Mouse (Mus musculus): ENCODE data around the gene Hvcn1. TPM values are rescaled to one million over a fixed set of nuclear protein-coding genes. Genes with fewer than 3 reads are reported as not detected.
"Not testable (repeated sequence)": the region's sequence is repeated elsewhere in the genome, so short reads cannot be mapped to it uniquely, and the experiment has no call there.

Hvcn1 gene
- total RNA-seq, 2 experiments from 2014 or later, result 1.7 to 6.8 TPM

GRCm38 (mm10) chr5:122201904-122202303 is 4.7 kb upstream of the Hvcn1 start:
- DNase-seq, result no peak

DNA sequence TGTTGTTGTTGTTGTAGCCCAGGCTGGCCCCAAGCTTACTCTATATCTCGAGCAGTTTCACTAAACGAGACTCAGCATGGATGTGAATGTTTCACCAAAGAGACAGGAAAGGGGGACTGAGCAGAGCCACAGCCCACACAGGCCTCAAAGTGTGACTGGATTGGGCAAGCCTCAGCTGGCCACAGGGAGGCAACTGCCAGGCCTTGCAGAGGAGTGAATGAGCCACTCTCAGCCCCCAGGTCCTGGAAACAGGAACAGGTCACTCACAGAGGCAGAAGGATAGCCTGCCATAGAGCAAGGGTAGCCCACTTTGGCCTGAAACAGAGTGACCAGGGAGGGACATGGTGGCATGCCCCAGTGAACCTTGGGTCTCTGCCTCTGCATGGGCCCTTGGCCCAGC is 2.4 kb upstream of the Hvcn1 start:
- DNase-seq, result no peak

DNA sequence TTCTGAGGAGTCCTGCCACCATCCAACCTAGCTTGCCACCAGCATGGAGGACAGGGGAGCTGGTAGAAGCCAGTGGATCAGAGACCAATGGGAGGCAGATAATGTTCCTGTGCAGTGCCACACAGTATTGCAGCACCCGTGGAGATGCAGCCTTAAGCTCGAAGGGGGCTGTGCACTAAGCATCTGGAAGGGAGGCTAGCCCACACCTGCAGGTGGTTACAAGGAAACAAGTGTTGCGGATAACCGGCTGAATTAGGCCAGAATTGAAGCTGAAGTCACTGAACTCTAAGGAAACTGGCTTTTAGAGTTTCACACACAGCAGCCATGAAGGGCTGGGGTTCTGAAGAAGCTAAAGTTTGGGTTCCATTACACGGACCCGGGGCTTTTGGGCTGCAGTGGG is 2.3 kb downstream of the Hvcn1 start:
- DNase-seq, result no peak

- peak; percentile 74 to 75 for DNase-seq
Observed at GRCm38 (mm10) chr5:122209591-122210368, 3.2 kb downstream of the Hvcn1 start.

DNA sequence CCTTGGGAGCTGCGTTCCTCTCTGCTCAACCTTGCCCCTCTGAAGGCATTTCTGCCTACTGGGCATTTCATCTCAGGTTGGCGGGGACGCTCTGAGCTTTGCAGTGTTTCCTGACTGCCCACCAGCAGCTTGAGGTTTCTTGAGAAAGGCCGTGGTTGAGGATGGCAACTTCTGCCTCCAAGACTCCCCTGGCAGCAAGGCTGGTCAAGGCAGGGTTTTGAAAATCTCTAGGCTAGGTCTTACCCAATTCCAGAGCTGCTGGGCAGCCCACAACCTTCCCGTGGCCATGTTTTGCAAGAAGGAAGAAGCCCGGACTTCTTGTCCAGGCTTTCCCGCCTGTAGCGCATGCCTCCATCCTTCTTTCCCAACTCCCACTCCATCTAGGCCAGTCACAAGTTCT is 4.3 kb downstream of the Hvcn1 start:
- no peak for DNase-seq

- DNase-seq, result no peak
Observed at GRCm38 (mm10) chr5:122212125-122212524, 5.5 kb downstream of the Hvcn1 start.

DNA sequence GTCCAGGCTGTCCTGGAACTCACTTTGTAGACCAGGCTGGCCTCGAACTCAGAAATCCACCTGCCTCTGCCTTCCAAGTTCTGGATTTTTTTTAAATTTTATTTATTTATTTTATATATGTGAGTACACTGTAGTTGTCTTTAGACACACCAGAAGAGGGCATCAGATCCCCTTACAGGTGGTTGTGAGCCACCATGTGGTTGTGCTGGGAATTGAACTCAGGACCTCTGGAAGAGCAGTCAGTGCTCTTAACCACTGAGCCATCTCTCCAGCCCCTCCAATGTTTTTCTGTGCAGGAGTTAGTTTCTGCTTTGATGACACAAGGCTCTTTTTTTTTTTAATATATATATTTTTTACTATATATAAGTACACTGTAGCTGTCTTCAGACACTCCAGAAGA is 6.2 kb downstream of the Hvcn1 start:
- DNase-seq, result not testable (repeated sequence)

GRCm38 (mm10) chr5:122213861-122214260 is 7.3 kb downstream of the Hvcn1 start:
- no peak for DNase-seq

GRCm38 (mm10) chr5:122217636-122218035 is 11.0 kb downstream of the Hvcn1 start:
- DNase-seq, result no peak

DNA sequence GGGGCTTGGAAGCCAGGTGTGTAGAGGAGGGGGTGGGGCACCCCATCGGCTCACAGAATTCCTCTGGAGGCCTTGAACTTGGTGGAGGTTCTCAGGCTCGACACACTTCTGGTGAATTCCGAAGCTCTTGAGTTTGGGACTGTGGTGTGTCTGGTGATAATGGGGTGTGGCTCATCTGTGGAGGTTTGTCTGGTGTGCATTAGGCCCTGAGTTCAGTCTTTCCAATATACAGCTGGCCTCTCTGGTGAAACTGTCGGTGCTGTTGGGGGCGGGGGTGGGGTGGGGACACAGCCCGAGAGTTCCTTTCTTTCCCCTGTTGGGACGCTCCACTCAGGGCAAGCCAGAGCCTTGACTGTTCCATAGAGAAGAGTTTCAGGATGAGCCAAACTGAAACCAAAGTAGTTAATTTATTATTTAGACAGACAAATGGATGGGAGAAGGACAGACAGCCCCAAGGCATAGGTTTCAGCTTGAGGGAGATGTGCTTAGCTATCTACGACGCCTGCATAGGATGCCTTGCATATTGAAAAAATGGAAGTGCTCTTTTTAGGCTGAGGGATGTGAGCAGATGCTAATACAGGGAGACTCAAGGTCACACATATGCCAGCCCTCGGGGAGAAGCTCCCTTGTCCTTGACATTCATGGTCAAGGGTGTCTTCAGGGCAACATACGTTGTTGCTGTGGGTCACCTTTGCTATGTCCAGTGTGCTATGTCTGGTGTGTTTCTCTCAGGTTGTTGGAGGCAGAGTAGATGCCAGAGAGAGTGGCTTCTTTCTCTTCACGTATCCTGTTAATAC is 11.7 kb downstream of the Hvcn1 start:
- DNase-seq, result no peak

GRCm38 (mm10) chr5:122218928-122219327 is 12.3 kb downstream of the Hvcn1 start:
- DNase-seq, result no peak

- DNase-seq, result peak in 1 of 2 experiments; percentile 61
Observed at GRCm38 (mm10) chr5:122219655-122220629, 13.3 kb downstream of the Hvcn1 start.

- DNase-seq, result no peak
Observed at GRCm38 (mm10) chr5:122221085-122221484, 14.5 kb downstream of the Hvcn1 start.

GRCm38 (mm10) chr5:122224291-122224690 is 17.7 kb downstream of the Hvcn1 start:
- DNase-seq, result no peak

DNA sequence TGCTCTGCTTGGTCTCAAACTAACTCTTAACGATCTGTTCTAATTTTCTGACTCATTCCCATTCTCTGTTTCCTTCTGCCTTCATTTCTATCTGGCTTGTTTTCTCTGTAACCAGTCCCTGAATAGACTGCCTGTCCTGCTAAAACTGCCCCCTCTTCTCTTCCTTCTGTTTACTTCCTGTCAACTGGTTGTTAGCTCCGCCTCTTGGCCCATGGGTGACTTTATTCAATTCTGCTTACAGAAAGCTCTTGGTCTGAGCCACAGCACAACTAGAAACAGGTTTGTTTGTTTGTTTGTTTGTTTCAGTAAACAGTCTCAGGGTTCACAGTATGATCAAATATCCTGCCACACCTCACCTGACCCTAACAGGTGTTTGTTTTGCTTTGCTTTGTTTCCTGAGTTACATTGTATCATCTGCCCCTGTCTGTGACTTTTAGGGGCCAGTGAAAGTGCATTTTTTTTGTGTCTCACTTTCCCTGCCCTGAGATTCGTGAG is 21.7 kb downstream of the Hvcn1 start:
- no peak for DNase-seq

- DNase-seq, result peak in 1 of 2 experiments; percentile 52
Observed at GRCm38 (mm10) chr5:122228772-122229171, 22.2 kb downstream of the Hvcn1 start.

- no peak for DNase-seq
Observed at GRCm38 (mm10) chr5:122230816-122231215, 24.2 kb downstream of the Hvcn1 start.

GRCm38 (mm10) chr5:122231431-122231830 is 24.8 kb downstream of the Hvcn1 start:
- DNase-seq, result no peak

- no peak for DNase-seq
Observed at GRCm38 (mm10) chr5:122232004-122232403, 25.4 kb downstream of the Hvcn1 start.

- no peak for DNase-seq
Observed at GRCm38 (mm10) chr5:122233077-122233581, 26.5 kb downstream of the Hvcn1 start.

- no peak for DNase-seq
Observed at GRCm38 (mm10) chr5:122233695-122234094, 27.1 kb downstream of the Hvcn1 start.
